Mouse (Mus musculus): Measurements from ENCODE around the gene Tatdn2.
A peak's percentile ranks its signal among the peaks of the same experiment; 100 is the strongest.

DNA sequence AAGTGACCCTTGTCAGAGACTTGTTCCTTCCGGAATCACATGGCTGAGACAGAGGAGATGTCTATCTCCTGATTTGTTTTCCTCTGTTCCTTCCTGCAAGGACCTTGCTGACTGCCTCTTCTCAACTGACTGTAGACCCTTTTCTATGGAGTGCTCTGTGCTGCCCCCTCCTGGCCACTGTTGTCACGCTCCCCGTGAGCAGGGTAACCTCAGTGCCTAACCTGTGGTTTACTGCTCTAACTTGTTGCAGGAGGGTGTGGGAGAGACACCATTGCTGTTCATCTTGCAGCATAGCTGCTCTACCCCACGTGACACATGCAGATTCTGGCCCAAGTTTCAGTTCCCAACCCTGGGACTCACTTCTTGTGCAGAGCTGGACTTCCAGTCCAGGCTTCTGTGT lies 15.6 kb upstream of the Tatdn2 start:
- TF ChIP-seq CTCF (IDR thresholded peaks at IDR 0.05) (peak; percentile 93), EP300 (IDR thresholded peaks at IDR 0.05; ENCODE audit: insufficient read depth, low read depth, low read length) (peak; percentile 86), POLR2A (IDR thresholded peaks at IDR 0.05; ENCODE audit: insufficient read depth, low read depth, low read length) (no peak)
